Mouse (Mus musculus) bone marrow, adult 2 months (tissue): ENCODE data around the gene Nr2c1. TPM values are rescaled to one million over a fixed set of nuclear protein-coding genes. Genes with fewer than 3 reads are reported as not detected.

ENCODE experiments used
- H3K27ac ChIP-seq: fragments of 200-500 bp; 2 replicates; pipeline ENCODE4 v1.5.1; 2012; ENCODE audit warnings: low read depth, mild to moderate bottlenecking, control low read depth, inconsistent platforms, low read length; ENCODE audit not compliant: control insufficient read depth, poor library complexity, insufficient read depth
- H3K4me1 ChIP-seq: fragments of 200-500 bp; 2 replicates; pipeline ENCODE4 v1.6.1; 2011; ENCODE audit warnings: low read length; ENCODE audit not compliant: control insufficient read depth, insufficient read depth
- H3K4me3 ChIP-seq: fragments of 200-500 bp; replicated peaks from 2 replicates; pipeline ENCODE3; 2011; ENCODE audit warnings: mild to moderate bottlenecking, low read depth, low read length, control low read depth; ENCODE audit not compliant: control insufficient read depth
- CTCF ChIP-seq: fragments of 200-500 bp; IDR thresholded peaks from 2 replicates; pipeline ENCODE4 v1.5.1; 2011; ENCODE audit warnings: low read length, control low read depth; ENCODE audit not compliant: control insufficient read depth, insufficient read depth
- POLR2A ChIP-seq: fragments of 200-500 bp; IDR thresholded peaks from 2 replicates; pipeline ENCODE4 v1.6.1; 2011; ENCODE audit warnings: low read depth, mild to moderate bottlenecking, control low read depth, low read length, borderline replicate concordance; ENCODE audit not compliant: control insufficient read depth
- WGBS: fragments of 180-500 bp; shearing (Covaris S2); methylation state at CpG from one replicate; pipeline ENCODE4 v1.1.7; 2018; 5-methylcytosine and 5-hydroxymethylcytosine counted together
- polyA plus RNA-seq: library from polyadenylated mRNA; stranded (reverse); fragments of >200 nt; gene quantifications from 2 replicates; pipeline ENCODE4 v1.2.4, GENCODE M21; 2011; ENCODE audit warnings: low replicate concordance; ENCODE audit not compliant: missing spikeins, insufficient read depth, insufficient read length

The Nr2c1 gene
- polyA plus RNA-seq, 1 experiment: 4.2 TPM

DNA sequence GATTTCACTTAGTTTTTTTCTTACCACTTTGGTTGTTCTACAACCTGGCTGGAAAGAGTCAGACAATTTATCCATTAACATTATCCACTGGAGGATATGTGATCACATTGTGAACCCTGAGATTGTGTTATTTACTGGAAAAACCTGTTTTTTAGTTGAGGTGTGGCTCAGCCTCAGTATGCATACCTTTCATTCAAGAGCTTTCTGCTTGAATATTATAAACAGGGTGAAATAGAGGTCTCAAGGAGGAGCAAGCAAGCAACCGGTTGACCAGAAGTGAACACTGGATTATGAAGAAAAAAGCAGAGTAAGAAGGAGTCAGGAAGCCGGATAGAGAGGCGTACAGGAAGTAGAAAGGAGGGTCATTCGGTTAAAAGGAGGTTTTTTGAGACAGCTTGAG, 3.7 kb downstream of the Nr2c1 start:
- Histone ChIP-seq H3K4me1 (no peaks in the 10 kb centered on the region), H3K27ac (no peak overlapping the region), H3K4me3 (no peak overlapping the region)
- WGBS: 74% methylated on average over 4 of the region's 4 CpGs
- TF ChIP-seq CTCF (no peak), POLR2A (no peak)

DNA sequence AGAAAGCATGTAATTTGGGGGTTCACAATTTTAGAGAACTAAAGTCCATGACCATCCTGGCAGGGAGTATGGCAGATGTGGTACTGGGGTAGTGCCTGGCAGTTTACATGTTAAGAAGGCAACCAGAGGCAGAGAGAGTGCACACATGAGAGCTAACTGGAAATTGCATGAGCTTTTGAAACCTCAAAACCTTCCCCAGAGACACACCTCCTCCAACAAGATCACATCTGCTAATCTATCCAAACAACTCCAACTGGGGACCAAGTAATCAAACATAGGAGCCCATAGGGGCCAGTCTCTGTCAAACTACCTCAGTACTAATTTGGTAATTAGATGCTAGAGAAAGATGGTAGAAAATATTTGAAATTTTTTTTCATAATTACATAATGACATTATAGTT, 6.0 kb downstream of the Nr2c1 start:
- TF ChIP-seq CTCF (no peak), POLR2A (no peak)
- H3K4me1 ChIP-seq: no peaks in the 10 kb centered on the region
- no peak overlapping the region for H3K4me3 ChIP-seq
- H3K27ac ChIP-seq: no peak overlapping the region

DNA sequence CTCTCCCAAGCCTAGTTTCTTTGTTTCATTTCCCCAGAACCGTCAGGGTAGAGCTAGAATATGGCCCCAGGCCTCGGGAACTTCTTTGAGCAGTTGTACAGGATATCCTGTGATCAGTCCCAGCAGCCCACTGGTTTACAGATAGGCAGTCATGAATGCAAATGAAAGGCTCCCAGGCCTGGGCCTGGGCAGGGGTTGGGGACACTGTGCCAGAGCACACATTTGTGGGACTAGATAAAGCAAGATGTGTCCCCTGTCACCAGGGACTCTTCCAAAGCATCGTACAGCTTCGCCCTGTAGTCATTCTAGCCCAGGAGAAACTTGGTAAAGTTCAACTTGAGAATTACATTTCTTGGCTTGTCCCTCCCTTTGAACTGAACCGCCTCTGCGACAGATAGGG, 11.1 kb downstream of the Nr2c1 start:
- WGBS: 74% methylated on average over 6 of the region's 6 CpGs
- TF ChIP-seq CTCF: no peak
- no peak for TF ChIP-seq POLR2A

DNA sequence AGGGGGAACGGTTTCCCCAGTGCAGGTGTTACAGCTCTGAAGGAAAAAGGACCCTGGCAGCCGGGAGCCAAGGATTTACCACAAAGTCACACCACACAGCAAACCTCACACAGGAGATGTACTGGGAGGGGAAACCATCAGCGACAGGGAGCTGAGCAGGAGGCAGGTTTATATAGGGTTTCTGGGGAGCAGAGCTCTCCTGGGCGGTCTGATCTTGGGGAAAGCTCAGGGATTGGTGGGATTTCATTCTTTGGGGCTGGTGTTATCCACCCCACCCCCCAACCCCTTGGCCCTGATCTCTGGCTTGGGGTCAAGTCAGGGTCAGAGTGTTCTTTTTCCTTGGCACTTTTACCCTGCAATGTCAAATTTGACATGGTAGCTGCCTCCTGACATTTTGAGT, 11.6 kb downstream of the Nr2c1 start:
- Histone ChIP-seq H3K4me1 (no peaks in the 10 kb centered on the region; the same call in 1 of the 2 replicates), H3K27ac (no peak overlapping the region), H3K4me3 (no peak overlapping the region)
- TF ChIP-seq POLR2A: no peak
- TF ChIP-seq CTCF: no peak
- 84% methylated on average over 4 of the region's 4 CpGs for WGBS

More for the DNA sequence above, 11.1 kb downstream of the Nr2c1 start:
- Histone ChIP-seq H3K27ac (no peak overlapping the region), H3K4me1 (no peaks in the 10 kb centered on the region; the same call in 1 of the 2 replicates), H3K4me3 (no peak overlapping the region)

- no peak overlapping the region for H3K4me3 ChIP-seq
- 81% methylated on average over 5 of the region's 5 CpGs for WGBS
- TF ChIP-seq POLR2A: no peak
- TF ChIP-seq CTCF: no peak
- H3K27ac ChIP-seq: no peak overlapping the region
- H3K4me1 ChIP-seq: no peaks in the 10 kb centered on the region; the same call in 1 of the 2 replicates
Observed at GRCm38 (mm10) chr10:94161051-94161765, 13.4 kb downstream of the Nr2c1 start.

DNA sequence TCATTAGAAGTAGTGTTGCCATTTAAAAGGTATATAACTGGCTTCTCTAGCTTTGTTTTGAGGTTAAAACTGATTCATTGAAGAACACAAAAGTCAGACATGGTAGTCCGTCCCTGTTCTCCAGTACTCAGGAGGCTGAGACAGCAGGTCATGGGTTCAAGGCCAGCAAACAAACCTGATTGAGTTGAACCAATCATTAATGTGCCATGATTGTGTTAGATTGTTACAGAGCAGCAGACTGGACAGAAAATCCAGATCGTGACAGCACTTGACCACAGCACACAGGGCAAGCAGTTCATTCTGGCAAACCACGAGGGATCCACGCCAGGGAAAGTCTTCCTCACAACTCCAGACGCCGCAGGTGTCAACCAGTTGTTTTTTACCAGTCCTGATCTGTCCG, 14.2 kb downstream of the Nr2c1 start:
- H3K4me1 ChIP-seq: no peaks in the 10 kb centered on the region; the same call in 1 of the 2 replicates
- 93% methylated on average over 7 of the region's 7 CpGs for WGBS
- TF ChIP-seq CTCF (no peak), POLR2A (no peak)
- no peak overlapping the region for H3K4me3 ChIP-seq
- H3K27ac ChIP-seq: no peak overlapping the region

- Histone ChIP-seq H3K27ac (no peak overlapping the region), H3K4me3 (no peak overlapping the region), H3K4me1 (no peaks in the 10 kb centered on the region; the same call in 1 of the 2 replicates)
- 74% methylated on average over 5 of the region's 5 CpGs for WGBS
- TF ChIP-seq POLR2A (no peak), CTCF (no peak)
Observed at GRCm38 (mm10) chr10:94164104-94164845, 16.5 kb downstream of the Nr2c1 start.

- no peak overlapping the region for H3K4me3 ChIP-seq
Observed at GRCm38 (mm10) chr10:94165426-94165825, 17.6 kb downstream of the Nr2c1 start.

More at GRCm38 (mm10) chr10:94165426-94165825, 17.6 kb downstream of the Nr2c1 start:
- 87% methylated on average over 16 of the region's 16 CpGs for WGBS
- Histone ChIP-seq H3K27ac (no peak overlapping the region), H3K4me1 (no peaks in the 10 kb centered on the region)
- TF ChIP-seq POLR2A (no peak), CTCF (no peak)
